Comparison of ENCODE assay signal across 27 mouse cellular contexts in the genomic region with DNA sequence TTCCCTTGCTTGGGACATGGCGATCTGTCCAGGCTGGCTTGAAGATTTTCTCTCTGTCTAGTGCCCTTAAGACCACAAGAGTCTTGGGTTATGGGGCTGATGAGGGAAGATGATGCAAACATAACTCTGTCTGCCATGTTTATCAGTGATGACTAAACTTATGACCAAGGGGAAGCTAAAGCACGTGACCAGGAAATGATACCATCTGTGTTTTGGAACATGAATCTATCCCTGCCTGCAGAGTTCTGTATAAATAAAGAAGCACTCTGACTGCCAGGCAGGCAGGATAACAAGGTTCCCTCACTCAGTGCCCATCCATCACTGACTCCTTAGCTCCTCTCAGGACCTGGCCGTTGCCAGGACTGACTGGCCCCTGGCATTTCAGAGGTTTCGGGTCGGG.
A peak's percentile ranks its signal among the peaks of the same experiment; 100 is the strongest.
DNase-seq lines count a peak whose midpoint lies in the region; ATAC-seq and TF ChIP-seq lines count a peak whose summit lies in the region.
"Had no signal": no experiment of that assay in that cellular context is flagged by ENCODE, and none has a peak within 500 bp of the region (broad histone marks: within the 10 kb centered on the region; RNA-seq: fewer than 3 reads in every experiment).

No protein-coding gene starts in this region.

- H3K27me3 ChIP-seq in heart, embryonic 12.5 days (replicated peaks) = no peaks in the 10 kb centered on the region
- H3K27me3 ChIP-seq: embryonic facial prominence, embryonic 12.5 days; hindbrain, embryonic 12.5 days; limb, embryonic 15.5 days; liver, embryonic 15.5 days; midbrain, embryonic 13.5 days had no signal

- H3K4me2 ChIP-seq in heart, embryonic 12.5 days = no peak overlapping the region
- H3K4me2 ChIP-seq: embryonic facial prominence, embryonic 12.5 days; hindbrain, embryonic 12.5 days; limb, embryonic 15.5 days; liver, embryonic 15.5 days; midbrain, embryonic 13.5 days had no signal

- H3K27ac ChIP-seq in heart, embryonic 12.5 days (ENCODE audit: poor library complexity, severe bottlenecking) = no peak overlapping the region
- H3K27ac ChIP-seq: embryonic facial prominence, embryonic 12.5 days; heart, embryonic 10.5 days; hindbrain, embryonic 12.5 days; limb, embryonic 10.5 days; limb, embryonic 15.5 days; liver, embryonic 15.5 days; midbrain, embryonic 13.5 days had no signal

- no peaks in the 10 kb centered on the region; the same call in 1 of the 2 replicates for H3K4me1 ChIP-seq in heart, embryonic 12.5 days (replicated peaks)
- 0 out of 2 replicates have a peak, but pooled peaks cover 3% of the 10 kb centered on the region for H3K4me1 ChIP-seq in lung, adult 2 months (ENCODE audit: control insufficient read depth, insufficient read depth, low read length)
- H3K4me1 ChIP-seq: embryonic facial prominence, embryonic 12.5 days; heart, embryonic 10.5 days; hindbrain, embryonic 12.5 days; limb, embryonic 10.5 days; limb, embryonic 15.5 days; liver, embryonic 15.5 days had no signal

- H3K4me3 ChIP-seq in heart, embryonic 12.5 days = no peak overlapping the region
- no peak overlapping the region for H3K4me3 ChIP-seq in lung, adult 2 months (replicated peaks; ENCODE audit: extremely low read depth, low read depth, low read length)
- H3K4me3 ChIP-seq: embryonic facial prominence, embryonic 12.5 days; heart, embryonic 10.5 days; hindbrain, embryonic 12.5 days; limb, embryonic 10.5 days; limb, embryonic 15.5 days; liver, embryonic 15.5 days; midbrain, embryonic 13.5 days had no signal

- no peak for ATAC-seq in heart, embryonic 12.5 days (ENCODE audit: insufficient number of reproducible peaks, low FRiP score)
- ATAC-seq: CD4-positive, CD25-positive, alpha-beta regulatory T cell, adult 4 months; forebrain, embryonic 14.5 days; midbrain, embryonic 13.5 days had no signal

- TF ChIP-seq POLR2A in lung, adult 2 months (IDR thresholded peaks at IDR 0.05; ENCODE audit: borderline replicate concordance, extremely low read depth, low read depth, low read length) = no peak

- no peak for TF ChIP-seq CTCF in lung, adult 2 months (IDR thresholded peaks at IDR 0.05; ENCODE audit: insufficient read depth, low read length)

- WGBS in heart, embryonic 12.5 days = 66% methylated on average over 5 of the region's 5 CpGs
- WGBS in lung, adult 2 months = 42% methylated on average over 5 of the region's 5 CpGs

- no peaks in the 10 kb centered on the region for H3K9me3 ChIP-seq in heart, embryonic 12.5 days (replicated peaks)
- H3K9me3 ChIP-seq: embryonic facial prominence, embryonic 12.5 days; heart, embryonic 10.5 days; hindbrain, embryonic 12.5 days; limb, embryonic 10.5 days; limb, embryonic 15.5 days; liver, embryonic 15.5 days; midbrain, embryonic 13.5 days had no signal

- DNase-seq in heart, adult 11 months = peak; percentile 73
- peak; percentile 5 for DNase-seq in lung, postnatal 10 days
- DNase-seq in lung, adult 2 months = no peak
- peak; percentile 21 for DNase-seq in lung, postnatal 25 days (ENCODE audit: low spot score)
- no peak for DNase-seq in gastrocnemius, adult 18-20 months (ENCODE audit: low spot score)
- no peak for DNase-seq in adrenal gland, adult 2 months
- no peak for DNase-seq in layer of hippocampus, adult 8-10 months (ENCODE audit: low spot score in 2 of 2)
- DNase-seq: adrenal gland, postnatal 10 days; cerebellum, adult 8-10 months; cerebellum, postnatal 25 days; embryo, embryonic 11 days; heart, postnatal 36 days; kidney, adult 2 months; kidney, postnatal 4 days; layer of hippocampus, postnatal 36 days; thymus, adult 2 months; thymus, postnatal 36 days had no signal

- H3K36me3 ChIP-seq in heart, embryonic 12.5 days = no peaks in the 10 kb centered on the region
- H3K36me3 ChIP-seq: embryonic facial prominence, embryonic 12.5 days; heart, embryonic 10.5 days; hindbrain, embryonic 12.5 days; limb, embryonic 10.5 days; limb, embryonic 15.5 days; liver, embryonic 15.5 days; midbrain, embryonic 13.5 days had no signal

- H3K9ac ChIP-seq in heart, embryonic 12.5 days = no peak overlapping the region
- H3K9ac ChIP-seq: embryonic facial prominence, embryonic 12.5 days; hindbrain, embryonic 12.5 days; limb, embryonic 15.5 days; liver, embryonic 15.5 days; midbrain, embryonic 13.5 days had no signal

Comparison
In these comparisons a context has a peak if more than half of its experiments do, and no peak if none do; other contexts are left out.
1. DNase-seq: peak in heart, adult 11 months (single experiment), lung, postnatal 10 days (single experiment) and lung, postnatal 25 days (single experiment); none in lung, adult 2 months (single experiment), gastrocnemius, adult 18-20 months (single experiment), adrenal gland, adult 2 months (single experiment) and layer of hippocampus, adult 8-10 months (0 of 2).